Mouse (Mus musculus) embryonic facial prominence, embryonic 15.5 days (tissue): ENCODE data around the gene Fam131a. TPM values are rescaled to one million over a fixed set of nuclear protein-coding genes. Genes with fewer than 3 reads are reported as not detected.

ENCODE experiments used
- ATAC-seq: fragments of 200-750 bp; cut with Nextera tagmentation; 2 replicates; pipeline ENCODE4 v1.8.0; 2017; ENCODE audit warnings: low read depth, moderate TSS enrichment; ENCODE audit not compliant: insufficient number of reproducible peaks, low FRiP score, low TSS enrichment
- H3K27ac ChIP-seq: fragments of 300-500 bp; sonication (generic); replicated peaks from 2 replicates; pipeline ENCODE4 v1.5.1; 2015; ENCODE audit warnings: mild to moderate bottlenecking, inconsistent platforms
- H3K27me3 ChIP-seq: fragments of 300-500 bp; sonication (generic); 2 replicates; pipeline ENCODE4 v1.6.1; 2015; ENCODE audit warnings: inconsistent platforms
- H3K36me3 ChIP-seq: fragments of 300-500 bp; sonication (generic); 2 replicates; pipeline ENCODE4 v1.6.1; 2015; ENCODE audit warnings: mild to moderate bottlenecking, inconsistent platforms
- H3K4me1 ChIP-seq: fragments of 300-500 bp; sonication (generic); 2 replicates; pipeline ENCODE4 v1.6.1; 2015; ENCODE audit warnings: inconsistent platforms
- H3K4me2 ChIP-seq: fragments of 300-500 bp; sonication (generic); replicated peaks from 2 replicates; pipeline ENCODE4 v1.6.1; 2015; ENCODE audit warnings: mild to moderate bottlenecking, inconsistent platforms
- H3K4me3 ChIP-seq: fragments of 300-500 bp; sonication (generic); replicated peaks from 2 replicates; pipeline ENCODE4 v1.5.1; 2015; ENCODE audit warnings: mild to moderate bottlenecking, inconsistent platforms
- H3K9ac ChIP-seq: fragments of 300-500 bp; sonication (generic); 2 replicates; pipeline ENCODE4 v1.6.1; 2015; ENCODE audit warnings: inconsistent platforms
- H3K9me3 ChIP-seq: fragments of 300-500 bp; sonication (generic); replicated peaks from 2 replicates; pipeline ENCODE4 v1.6.1; 2016; ENCODE audit warnings: inconsistent platforms
- WGBS: fragments of 180-500 bp; shearing (Covaris S2); methylation state at CpG from one replicate; pipeline ENCODE4 v1.1.7; 2015; 5-methylcytosine and 5-hydroxymethylcytosine counted together
- polyA plus RNA-seq: library from polyadenylated mRNA; unstranded; fragments of >200 nt; fragmentation: Nextera tagmentation; extraction: Ambion mirVana; gene quantifications from 2 replicates; pipeline ENCODE4 v1.2.1, GENCODE M21; 2015

The Fam131a gene
- polyA plus RNA-seq, 1 experiment from 2014 or later = 14.0 TPM

GRCm38 (mm10) chr16:20732925-20733730 is 40.1 kb downstream of the Fam131a start, which contains the start of gene Chrd:
Gene Chrd, plus strand, starts transcription at chr16:20733127.
- Histone ChIP-seq H3K36me3 (0 out of 2 replicates have a peak, but pooled peaks cover 6% of the 10 kb centered on the region), H3K9ac (peak within 1 kb of the TSS; percentile 63), H3K9me3 (no peaks in the 10 kb centered on the region), H3K27ac (peak within 1 kb of the TSS; percentile 87), H3K4me2 (peak within 1 kb of the TSS; percentile 97), H3K4me1 (peaks cover 28% of the 10 kb centered on the region), H3K4me3 (peak within 1 kb of the TSS; percentile 70), H3K27me3 (peaks cover 27% of the 10 kb centered on the region)
- under 1% methylated on average over 67 of the region's 70 CpGs for WGBS
- ATAC-seq = peak; percentile 85

GRCm38 (mm10) chr16:20733731-20734730 is 41.0 kb downstream of the Fam131a start, which contains the start of gene Thpo:
Gene Thpo, minus strand, starts transcription at chr16:20734511.
- peaks cover 27% of the 10 kb centered on the region for H3K27me3 ChIP-seq
- peaks cover 28% of the 10 kb centered on the region for H3K4me1 ChIP-seq
- H3K9ac ChIP-seq = peak within 1 kb of the TSS; percentile 63
- peak within 1 kb of the TSS; percentile 97 for H3K4me2 ChIP-seq
- 7% methylated on average over 45 of the region's 45 CpGs for WGBS
- H3K27ac ChIP-seq = peak within 1 kb of the TSS; percentile 87; the same call in 1 of the 2 replicates
- H3K4me3 ChIP-seq = peak within 1 kb of the TSS; percentile 70
- H3K36me3 ChIP-seq = 0 out of 2 replicates have a peak, but pooled peaks cover 6% of the 10 kb centered on the region
- H3K9me3 ChIP-seq = no peaks in the 10 kb centered on the region
- ATAC-seq = no peak

- no peak for ATAC-seq
- WGBS = 79% methylated on average over 5 of the region's 5 CpGs
- H3K27ac ChIP-seq = no peak overlapping the region
- no peaks in the 10 kb centered on the region for H3K9me3 ChIP-seq
- peaks cover 27% of the 10 kb centered on the region for H3K27me3 ChIP-seq
- no peak overlapping the region for H3K4me3 ChIP-seq
- H3K4me1 ChIP-seq = peaks cover 28% of the 10 kb centered on the region
- no peak overlapping the region for H3K9ac ChIP-seq
- no peak overlapping the region for H3K4me2 ChIP-seq
- H3K36me3 ChIP-seq = 0 out of 2 replicates have a peak, but pooled peaks cover 6% of the 10 kb centered on the region
These were observed 42.6 kb downstream of the Fam131a start for GRCm38 (mm10) chr16:20735651-20736050.

- no peak overlapping the region for H3K27ac ChIP-seq
- H3K4me1 ChIP-seq = peaks cover 28% of the 10 kb centered on the region
- H3K9ac ChIP-seq = no peak overlapping the region
- H3K36me3 ChIP-seq = 0 out of 2 replicates have a peak, but pooled peaks cover 6% of the 10 kb centered on the region
- no peaks in the 10 kb centered on the region for H3K9me3 ChIP-seq
- peaks cover 27% of the 10 kb centered on the region for H3K27me3 ChIP-seq
- no peak for ATAC-seq
- H3K4me2 ChIP-seq = no peak overlapping the region
- H3K4me3 ChIP-seq = no peak overlapping the region
- 90% methylated on average over 7 of the region's 7 CpGs for WGBS
These were observed 43.1 kb downstream of the Fam131a start for GRCm38 (mm10) chr16:20736168-20736567.

GRCm38 (mm10) chr16:20736823-20737222 is 43.8 kb downstream of the Fam131a start:
- Histone ChIP-seq H3K27me3 (peaks cover 27% of the 10 kb centered on the region), H3K36me3 (0 out of 2 replicates have a peak, but pooled peaks cover 6% of the 10 kb centered on the region), H3K4me1 (peaks cover 26% of the 10 kb centered on the region), H3K9ac (no peak overlapping the region), H3K27ac (no peak overlapping the region), H3K9me3 (no peaks in the 10 kb centered on the region), H3K4me2 (no peak overlapping the region), H3K4me3 (no peak overlapping the region)
- ATAC-seq = no peak
- 92% methylated on average over 5 of the region's 5 CpGs for WGBS

- H3K4me2 ChIP-seq = no peak overlapping the region
- WGBS = 91% methylated on average over 9 of the region's 9 CpGs
- H3K36me3 ChIP-seq = 0 out of 2 replicates have a peak, but pooled peaks cover 6% of the 10 kb centered on the region
- no peak overlapping the region for H3K9ac ChIP-seq
- H3K4me1 ChIP-seq = no peaks in the 10 kb centered on the region
- H3K4me3 ChIP-seq = no peak overlapping the region
- H3K9me3 ChIP-seq = no peaks in the 10 kb centered on the region
- no peak for ATAC-seq
- no peak overlapping the region for H3K27ac ChIP-seq
- peaks cover 14% of the 10 kb centered on the region for H3K27me3 ChIP-seq
These were observed 46.8 kb downstream of the Fam131a start for GRCm38 (mm10) chr16:20739845-20740244.

GRCm38 (mm10) chr16:20746641-20747040 is 53.6 kb downstream of the Fam131a start:
- Histone ChIP-seq H3K27ac (no peak overlapping the region), H3K4me2 (no peak overlapping the region), H3K4me3 (no peak overlapping the region), H3K27me3 (no peaks in the 10 kb centered on the region), H3K9ac (no peak overlapping the region), H3K36me3 (no peaks in the 10 kb centered on the region), H3K9me3 (no peaks in the 10 kb centered on the region), H3K4me1 (no peaks in the 10 kb centered on the region)
- no peak for ATAC-seq
- WGBS = 53% methylated on average over 6 of the region's 6 CpGs

- ATAC-seq = no peak
- H3K4me2 ChIP-seq = no peak overlapping the region
- H3K36me3 ChIP-seq = no peaks in the 10 kb centered on the region
- H3K9me3 ChIP-seq = no peaks in the 10 kb centered on the region
- H3K27ac ChIP-seq = no peak overlapping the region
- H3K4me3 ChIP-seq = no peak overlapping the region
- H3K4me1 ChIP-seq = no peaks in the 10 kb centered on the region
- 17% methylated on average over 8 of the region's 8 CpGs for WGBS
- no peaks in the 10 kb centered on the region for H3K27me3 ChIP-seq
- H3K9ac ChIP-seq = no peak overlapping the region
These were observed 57.5 kb downstream of the Fam131a start for GRCm38 (mm10) chr16:20750518-20750917.

Other genes with a start within 250 kb of the Fam131a start
- 92.9 and 95.2 TPM in 2 replicates for gene Eif2b5, start 194.4 kb upstream of the Fam131a start, polyA plus RNA-seq
- 26.0 and 31.0 TPM in 2 replicates for gene Dvl3, start 176.3 kb upstream of the Fam131a start, polyA plus RNA-seq
- gene Ap2m1, start 157.8 kb upstream of the Fam131a start, polyA plus RNA-seq = 562 and 584 TPM in 2 replicates
- gene Abcf3, start 144.7 kb upstream of the Fam131a start, polyA plus RNA-seq = 65.0 and 70.2 TPM in 2 replicates
- gene Vwa5b2, start 103.8 kb upstream of the Fam131a start, polyA plus RNA-seq = 2.4 and 4.9 TPM in 2 replicates
- 29.2 and 31.3 TPM in 2 replicates for gene Eef1akmt4, start 81.6 kb upstream of the Fam131a start, polyA plus RNA-seq
- not detected in 2 replicates for gene Gm49333, start 81.6 kb upstream of the Fam131a start, polyA plus RNA-seq
- gene Alg3, start 81.5 kb upstream of the Fam131a start, polyA plus RNA-seq = 36.3 and 39.4 TPM in 2 replicates
- 1.7 and 1.9 TPM in 2 replicates for gene Camk2n2, start 72.0 kb upstream of the Fam131a start, polyA plus RNA-seq
- 7.3 and 8.2 TPM in 2 replicates for gene Ece2, start 63.4 kb upstream of the Fam131a start, polyA plus RNA-seq
- 293 and 297 TPM in 2 replicates for gene Psmd2, start 41.6 kb upstream of the Fam131a start, polyA plus RNA-seq
- gene Eif4g1, start 24.9 kb upstream of the Fam131a start, polyA plus RNA-seq = 177 and 188 TPM in 2 replicates
- gene Polr2h, start 24.4 kb downstream of the Fam131a start, polyA plus RNA-seq = 90.0 and 100 TPM in 2 replicates
- gene Clcn2, start 24.5 kb downstream of the Fam131a start, polyA plus RNA-seq = 15.6 and 16.0 TPM in 2 replicates
- 8.5 and 10.8 TPM in 2 replicates for gene Chrd, start 39.9 kb downstream of the Fam131a start, polyA plus RNA-seq
- gene Thpo, start 41.3 kb downstream of the Fam131a start, polyA plus RNA-seq = 1.3 and 1.6 TPM in 2 replicates